Mouse (Mus musculus) left cerebral cortex, adult 11 months (tissue): ENCODE results near the gene Cap2.

Experiments used
- DNase-seq: peaks from one replicate; pipeline ENCODE4 v3.0.0; 2022; ENCODE audit warnings: low spot score

Gene Cap2

GRCm38 (mm10) chr13:46695296-46695908 lies 193.8 kb downstream of the Cap2 start:
- no peak for DNase-seq

GRCm38 (mm10) chr13:46695932-46696331 lies 194.3 kb downstream of the Cap2 start:
- DNase-seq: no peak

GRCm38 (mm10) chr13:46696788-46697187 lies 195.1 kb downstream of the Cap2 start:
- DNase-seq: no peak

- DNase-seq: no peak
Observed at GRCm38 (mm10) chr13:46699372-46699771, 197.7 kb downstream of the Cap2 start.
